Mouse (Mus musculus) lung, postnatal 25 days (tissue): ENCODE measurements around the gene Dclk2.

ENCODE experiments used
- DNase-seq: peaks from one replicate; pipeline ENCODE4 v3.0.0; 2022; ENCODE audit warnings: low spot score

The Dclk2 gene

GRCm38 (mm10) chr3:86887512-86887911, 33.1 kb downstream of the Dclk2 start:
- DNase-seq = no peak

- no peak for DNase-seq
These were observed 35.5 kb downstream of the Dclk2 start for GRCm38 (mm10) chr3:86885180-86885579.

- no peak for DNase-seq
These were observed 36.2 kb downstream of the Dclk2 start for GRCm38 (mm10) chr3:86884481-86884880.

- DNase-seq = no peak
These were observed 36.7 kb downstream of the Dclk2 start for GRCm38 (mm10) chr3:86883985-86884384.

- DNase-seq = no peak
These were observed 44.7 kb downstream of the Dclk2 start for GRCm38 (mm10) chr3:86875912-86876311.

GRCm38 (mm10) chr3:86873092-86873600, 47.5 kb downstream of the Dclk2 start:
- DNase-seq = no peak

- no peak for DNase-seq
These were observed 49.7 kb downstream of the Dclk2 start for GRCm38 (mm10) chr3:86870952-86871351.

- DNase-seq = no peak
These were observed 50.2 kb downstream of the Dclk2 start for GRCm38 (mm10) chr3:86870411-86870810.

- DNase-seq = no peak
These were observed 51.9 kb downstream of the Dclk2 start for GRCm38 (mm10) chr3:86868721-86869120.

- no peak for DNase-seq
These were observed 57.2 kb downstream of the Dclk2 start for GRCm38 (mm10) chr3:86863327-86864008.

- DNase-seq = no peak
These were observed 57.7 kb downstream of the Dclk2 start for GRCm38 (mm10) chr3:86862939-86863311.

GRCm38 (mm10) chr3:86862245-86862938, 58.3 kb downstream of the Dclk2 start:
- DNase-seq = no peak

- no peak for DNase-seq
These were observed 60.9 kb downstream of the Dclk2 start for GRCm38 (mm10) chr3:86859791-86860190.

GRCm38 (mm10) chr3:86858699-86859098, 62.0 kb downstream of the Dclk2 start:
- no peak for DNase-seq

GRCm38 (mm10) chr3:86857833-86858398, 62.7 kb downstream of the Dclk2 start:
- DNase-seq = no peak

- DNase-seq = no peak
These were observed 67.8 kb downstream of the Dclk2 start for GRCm38 (mm10) chr3:86852867-86853266.

- DNase-seq = no peak
These were observed 69.5 kb downstream of the Dclk2 start for GRCm38 (mm10) chr3:86851131-86851530.

GRCm38 (mm10) chr3:86850394-86851030, 70.1 kb downstream of the Dclk2 start:
- DNase-seq = no peak

- DNase-seq = no peak
These were observed 71.3 kb downstream of the Dclk2 start for GRCm38 (mm10) chr3:86849337-86849736.

- no peak for DNase-seq
These were observed 73.1 kb downstream of the Dclk2 start for GRCm38 (mm10) chr3:86847536-86847935.

- DNase-seq = no peak
These were observed 74.6 kb downstream of the Dclk2 start for GRCm38 (mm10) chr3:86846036-86846435.

- no peak for DNase-seq
These were observed 75.1 kb downstream of the Dclk2 start for GRCm38 (mm10) chr3:86845578-86845977.
